Mouse (Mus musculus): Measurements from ENCODE around the gene Rab25.

GRCm38 (mm10) chr3:88535005-88535404 lies 13.1 kb downstream of the Rab25 start:
- no peak for TF ChIP-seq CTCF (IDR thresholded peaks at IDR 0.05; ENCODE audit: borderline replicate concordance, control insufficient read depth, extremely low read depth, insufficient read depth, low read length, poor library complexity)
- TF ChIP-seq POLR2A (IDR thresholded peaks at IDR 0.05; ENCODE audit: control insufficient read depth, extremely low read depth, insufficient read depth, low read length, poor library complexity) = no peak

All from thymus, adult 2 months (tissue).